Mouse (Mus musculus) lung, postnatal 14 days (tissue): ENCODE measurements at regions not wholly inside any gene's neighbourhood (a gene's known extent, or its start where the extent isn't known, plus 50 kb on each side); places are given as distances from the start of the nearest gene placed in this dataset.

Experiments
- DNase-seq: peaks from one replicate; pipeline ENCODE4 v3.0.0; 2021

DNA sequence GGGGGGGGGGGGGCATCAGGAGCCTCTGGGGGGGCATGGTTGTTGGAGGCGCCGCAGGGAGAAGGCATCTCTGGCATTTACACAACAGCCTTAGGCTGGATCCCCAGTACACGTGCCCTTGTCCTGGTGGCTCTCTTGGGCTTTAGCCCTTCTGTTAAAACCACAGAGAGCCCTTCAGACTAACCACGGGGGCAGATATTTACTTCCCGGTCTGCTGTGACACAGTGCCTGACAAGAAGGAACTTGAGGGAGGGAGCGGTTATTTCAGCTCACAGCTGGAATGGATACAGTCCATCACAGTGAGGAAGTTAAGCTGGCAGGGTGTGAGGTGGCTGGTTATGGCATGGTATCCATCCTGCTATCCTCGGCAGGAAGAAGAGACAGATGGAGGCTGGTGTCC is 71.0 kb upstream of the Gm11733 start:
- DNase-seq: peak; percentile 15

DNA sequence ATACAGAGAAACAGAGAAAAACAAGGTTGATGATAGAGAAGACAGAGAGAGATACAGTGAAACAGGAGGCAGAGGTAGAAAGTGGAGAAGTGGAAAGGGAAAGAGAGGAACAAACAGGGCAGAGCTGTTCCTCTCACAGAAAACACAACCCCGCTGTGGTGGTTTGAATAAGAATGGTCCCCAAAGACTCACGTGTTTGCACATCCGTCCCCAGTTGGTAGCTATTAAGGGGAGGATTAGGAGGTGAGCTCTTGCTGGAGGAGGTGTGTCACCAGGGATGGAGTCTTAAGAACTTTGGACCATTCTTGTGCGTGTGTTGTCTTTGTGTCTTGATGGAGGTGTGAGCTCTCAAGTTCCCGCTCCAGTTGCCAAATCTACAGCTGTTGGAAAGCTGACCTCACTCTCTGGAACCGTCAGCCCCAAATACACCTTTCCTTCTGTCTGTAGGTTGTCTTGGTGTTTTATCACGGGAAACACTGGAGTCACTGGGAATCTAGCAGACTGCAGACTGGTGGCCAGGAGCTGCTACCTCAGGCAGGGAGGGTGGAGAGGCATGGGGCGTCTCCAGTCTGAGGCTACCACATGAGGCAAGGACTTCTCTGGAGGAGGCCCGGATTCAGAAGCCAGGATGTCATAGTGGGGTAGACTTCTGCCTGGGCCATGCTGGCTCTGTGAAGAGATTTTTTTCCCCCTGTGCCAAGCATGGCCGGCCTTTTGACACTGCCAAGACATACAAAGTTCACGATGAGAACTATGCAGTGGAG is 70.0 kb upstream of the Gm11733 start:
- DNase-seq: no peak

DNA sequence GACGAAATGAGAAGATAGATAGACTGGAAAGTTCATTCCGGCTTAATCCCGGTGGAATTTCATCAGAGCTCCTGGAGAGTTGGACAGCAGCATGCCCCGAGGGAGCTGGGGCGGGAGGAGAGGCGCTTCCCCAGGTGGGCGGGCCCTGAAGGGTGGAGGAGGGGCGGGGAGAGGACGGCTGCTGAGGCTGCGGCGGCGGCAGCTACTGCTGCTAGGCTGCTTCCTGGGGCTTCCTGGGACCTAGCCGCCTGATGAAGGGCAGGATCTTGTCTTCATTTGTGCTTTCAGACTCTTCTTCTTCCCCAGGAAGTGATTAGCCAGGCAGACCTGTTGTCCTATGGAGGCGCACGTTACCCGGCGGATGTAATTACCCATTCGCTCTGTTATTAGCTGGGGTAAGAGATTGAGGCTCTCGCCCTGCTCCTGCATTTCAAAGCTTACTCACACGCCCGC is 69.3 kb upstream of the Gm11733 start:
- DNase-seq: peak; percentile 64

DNA sequence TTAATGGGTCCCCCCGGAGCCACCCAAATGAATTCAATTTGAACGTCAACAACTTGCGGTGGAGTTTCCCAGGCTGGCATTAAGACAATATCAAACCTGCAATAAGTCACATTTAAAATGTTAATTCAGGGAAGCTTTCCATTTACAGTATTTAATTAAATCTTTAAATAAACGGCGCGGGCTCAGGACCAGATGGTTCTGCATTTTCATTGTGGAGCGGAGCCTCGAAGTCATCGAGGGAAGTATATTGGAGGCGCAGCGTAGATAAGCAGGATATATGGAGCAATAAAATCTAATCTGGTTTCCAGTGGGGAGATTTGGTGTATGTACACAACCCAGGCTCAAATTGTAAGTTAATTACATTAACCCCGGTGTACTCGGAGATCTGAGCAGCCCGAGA is 68.7 kb upstream of the Gm11733 start:
- DNase-seq: no peak

DNA sequence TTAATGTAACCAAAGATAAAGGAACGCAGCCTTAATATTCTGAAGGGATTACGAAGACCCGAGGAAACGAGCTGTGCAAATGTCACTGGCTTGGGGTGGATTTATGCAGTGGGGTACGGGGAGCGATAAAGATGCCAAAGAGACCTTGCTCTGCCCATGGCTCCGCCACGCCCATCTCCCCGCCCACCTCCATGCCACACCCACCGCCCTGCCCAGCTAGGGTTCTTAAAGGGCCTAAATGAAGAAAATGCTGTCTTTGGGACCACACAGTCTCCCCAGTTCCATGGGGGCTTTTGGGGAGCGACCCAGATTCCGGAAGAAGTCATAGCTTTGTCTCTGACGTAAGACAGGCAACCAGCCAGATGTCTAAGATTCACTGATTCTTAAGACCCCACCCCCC is 68.2 kb upstream of the Gm11733 start:
- DNase-seq: no peak

DNA sequence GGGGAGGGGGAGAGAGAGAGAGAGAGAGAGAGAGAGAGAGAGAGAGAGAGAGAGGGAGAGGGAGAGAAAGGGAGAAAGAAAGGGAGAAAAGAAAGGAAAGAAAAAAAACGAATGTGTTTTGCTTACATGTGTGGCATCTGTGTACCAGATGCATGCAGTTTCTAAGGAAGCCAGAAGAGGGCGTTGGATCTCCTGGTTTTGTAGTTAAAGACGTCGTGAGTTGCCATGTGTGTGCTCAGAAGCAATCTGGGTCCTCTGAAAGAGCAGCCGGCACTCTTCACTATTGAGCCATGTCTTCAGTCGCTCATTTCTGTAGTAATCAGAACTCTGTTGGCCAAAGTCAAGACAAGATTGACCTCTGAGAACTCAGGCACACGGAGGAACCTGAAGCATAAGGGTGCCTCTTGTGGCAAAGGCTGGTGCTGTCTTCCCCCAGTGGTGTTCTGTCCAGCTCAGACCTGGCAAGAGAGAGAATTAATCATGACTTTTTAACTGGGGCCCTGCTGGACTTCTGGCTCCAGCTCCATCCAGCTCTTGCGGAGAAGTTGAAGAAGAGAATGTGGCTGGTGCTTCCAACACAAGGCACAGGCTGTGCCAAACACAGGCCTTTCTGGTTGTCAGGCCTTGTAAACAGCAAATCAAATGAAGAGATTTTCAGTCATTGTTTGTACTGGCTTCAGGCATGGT is 67.0 kb upstream of the Gm11733 start:
- no peak for DNase-seq

DNA sequence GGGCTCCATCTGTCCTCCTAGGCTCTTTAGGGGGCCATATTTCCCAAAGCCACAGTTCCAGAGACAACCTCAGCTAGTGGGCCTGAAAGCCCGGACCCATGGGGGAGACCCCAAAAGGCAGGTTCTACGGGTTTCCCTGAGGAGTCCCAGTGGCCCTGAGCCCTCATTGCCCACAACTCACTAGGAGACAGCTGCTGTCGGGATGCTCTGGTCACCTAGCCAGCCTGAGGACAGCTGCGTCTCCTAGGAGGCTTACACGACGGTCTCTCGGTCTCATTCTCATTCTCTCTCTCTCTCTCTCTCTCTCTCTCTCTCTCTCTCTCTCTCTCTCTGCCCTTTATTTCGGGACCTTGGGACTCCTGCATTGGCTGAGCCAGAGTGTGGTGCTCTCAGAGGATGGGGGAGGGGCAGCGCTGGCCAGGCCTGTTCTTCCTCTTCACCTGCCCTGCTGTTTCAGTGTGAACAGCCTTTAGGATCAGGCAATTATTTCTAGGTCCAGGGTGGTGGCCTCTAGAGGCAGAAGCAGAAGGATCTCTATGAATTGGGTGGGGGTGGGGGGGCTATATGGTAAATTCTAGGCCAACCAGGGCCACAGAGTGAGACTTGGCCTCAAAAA is 66.1 kb upstream of the Gm11733 start:
- DNase-seq: no peak

DNA sequence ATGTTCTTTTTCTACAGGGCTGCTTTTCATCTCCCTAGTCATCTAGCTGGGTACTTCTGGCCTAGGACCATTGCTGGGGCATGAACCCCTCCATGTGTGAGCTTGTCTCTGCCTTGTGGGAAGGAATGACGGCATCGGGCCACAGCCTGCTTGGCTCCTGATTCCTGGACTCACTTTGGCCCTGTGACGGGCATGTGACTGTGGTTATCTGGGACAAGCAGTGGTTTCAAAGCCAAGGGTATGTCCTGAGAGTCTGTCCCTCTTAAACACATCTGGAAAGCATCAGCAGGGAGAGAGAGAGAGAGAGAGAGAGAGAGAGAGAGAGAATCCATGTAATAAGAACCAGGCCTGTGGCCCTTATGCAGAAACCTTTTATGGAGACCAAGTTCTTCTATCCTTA is 65.2 kb upstream of the Gm11733 start:
- no peak for DNase-seq

DNA sequence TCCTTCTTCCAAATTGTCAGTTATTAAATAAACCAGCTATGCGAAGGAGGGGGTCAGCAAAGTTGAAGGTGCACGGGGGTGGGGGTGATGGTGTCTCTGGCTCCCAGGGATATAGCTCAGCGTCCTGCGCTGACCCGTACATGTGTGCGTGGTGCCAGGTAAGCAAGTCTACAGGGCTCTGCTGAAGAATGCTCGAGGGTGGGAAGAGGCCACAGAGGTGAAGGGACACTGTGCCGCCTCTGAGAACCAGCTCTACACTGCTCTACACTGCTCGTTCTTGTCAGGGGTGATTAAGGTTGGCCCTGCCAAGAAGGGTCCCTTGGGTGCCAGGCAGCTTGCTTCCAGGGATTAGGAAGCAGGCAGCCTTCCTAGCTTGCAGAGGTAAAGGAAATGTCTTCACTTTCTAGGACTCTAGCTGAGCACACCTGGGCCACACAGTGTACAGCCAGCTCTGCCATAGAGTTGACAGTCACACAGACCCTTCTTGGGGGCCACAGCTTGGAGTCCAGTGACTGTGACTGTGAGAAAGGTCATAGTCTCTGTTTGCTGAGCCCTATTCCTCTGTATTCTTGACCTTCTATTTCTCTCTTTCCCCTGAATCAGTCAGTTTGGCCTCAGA is 64.7 kb upstream of the Gm11733 start:
- no peak for DNase-seq

DNA sequence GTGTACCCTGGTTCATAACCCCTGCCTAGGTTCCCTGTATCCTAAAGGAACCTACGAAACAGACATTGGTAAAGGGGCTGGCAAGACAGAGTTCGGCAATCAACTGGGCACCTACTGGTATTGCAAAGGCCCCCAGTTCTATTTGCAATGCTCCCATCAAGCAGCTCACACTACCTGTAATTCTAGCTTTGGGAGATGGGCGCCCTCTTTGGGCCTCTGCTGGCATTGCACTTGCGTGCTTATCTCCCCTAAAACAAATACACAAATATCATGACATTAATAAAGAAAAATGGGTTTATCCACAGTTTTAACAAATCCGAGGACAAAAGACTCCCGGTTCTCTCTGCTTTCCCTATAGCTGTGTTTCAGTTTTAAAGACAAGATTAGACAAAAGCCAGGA is 61.5 kb upstream of the Gm11733 start:
- no peak for DNase-seq

DNA sequence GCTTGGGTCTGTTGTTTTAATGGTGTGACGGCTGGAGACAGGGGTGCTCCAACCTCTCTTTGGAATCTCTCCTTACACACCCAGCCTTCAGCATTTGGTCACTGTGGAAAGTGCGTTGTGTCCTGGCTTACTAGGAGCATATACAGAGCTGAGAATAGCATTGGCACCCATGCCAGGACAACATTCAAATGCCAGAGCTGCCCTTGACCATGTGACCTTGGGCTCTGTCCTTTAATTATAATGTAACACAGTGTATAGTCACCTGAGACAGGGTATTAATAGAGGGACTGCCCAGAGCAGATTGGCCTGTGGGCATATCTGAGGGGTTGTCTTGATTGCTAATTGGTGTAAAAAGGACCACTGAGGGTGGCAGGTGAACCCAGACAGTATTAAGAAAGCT is 60.7 kb upstream of the Gm11733 start:
- DNase-seq: no peak

DNA sequence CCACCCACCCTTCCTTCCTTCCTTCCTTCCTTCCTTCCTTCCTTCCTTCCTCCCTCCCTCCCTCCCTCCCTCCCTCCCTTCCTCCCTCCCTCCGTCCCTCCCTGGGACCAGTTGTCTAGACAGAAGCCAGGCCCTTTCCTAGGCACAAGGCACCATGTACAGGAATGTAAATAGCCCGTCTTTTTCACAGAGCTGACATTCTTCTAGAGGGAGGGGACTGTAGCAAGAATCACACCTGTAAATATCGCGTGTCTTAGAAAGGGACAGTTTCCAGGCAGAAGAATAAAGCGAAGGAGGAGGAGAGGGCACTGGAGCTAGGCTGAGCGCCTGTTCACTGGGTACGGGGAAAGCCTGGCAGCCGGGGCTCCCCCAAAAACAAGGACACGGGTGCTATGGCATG is 58.7 kb upstream of the Gm11733 start:
- DNase-seq: no peak

DNA sequence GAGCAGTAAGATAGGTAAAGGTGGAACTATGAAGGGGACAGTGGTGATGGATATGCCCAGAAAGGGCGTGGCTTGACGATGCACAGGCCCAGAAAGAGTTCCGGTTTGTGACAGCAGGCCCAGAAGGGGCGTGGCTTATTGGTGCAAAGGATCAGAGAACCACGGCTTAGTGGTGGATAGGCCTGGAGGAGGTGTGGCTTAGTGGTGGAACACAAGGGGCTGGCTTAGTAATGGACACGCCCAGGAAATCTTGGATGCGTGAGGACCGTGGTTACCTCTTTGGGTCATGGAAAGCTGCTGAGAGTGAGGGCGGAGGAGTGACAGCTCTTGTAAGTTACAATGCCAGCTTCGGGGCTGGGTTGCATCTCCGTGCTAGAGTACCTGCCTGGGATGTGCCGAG is 58.2 kb upstream of the Gm11733 start:
- DNase-seq: no peak

DNA sequence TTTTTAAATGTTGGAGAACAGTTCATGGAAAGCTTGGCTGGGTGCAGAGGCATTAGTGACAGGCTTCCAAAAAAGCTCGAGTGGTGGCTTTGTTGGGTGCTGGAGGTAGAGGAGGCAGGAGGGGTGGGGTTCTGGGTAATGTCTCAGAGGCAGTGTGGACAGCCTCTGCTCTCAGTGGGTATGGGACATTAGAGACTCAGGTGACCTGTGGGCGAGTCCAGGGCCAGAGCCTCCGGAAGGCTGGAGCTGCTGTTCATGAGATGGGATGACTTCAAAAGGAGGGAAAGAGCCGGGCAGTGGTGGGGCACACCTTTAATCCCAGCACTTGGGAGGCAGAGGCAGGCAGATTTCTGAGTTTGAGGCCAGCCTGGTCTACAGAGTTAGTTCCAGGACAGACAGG is 57.5 kb upstream of the Gm11733 start:
- no peak for DNase-seq

DNA sequence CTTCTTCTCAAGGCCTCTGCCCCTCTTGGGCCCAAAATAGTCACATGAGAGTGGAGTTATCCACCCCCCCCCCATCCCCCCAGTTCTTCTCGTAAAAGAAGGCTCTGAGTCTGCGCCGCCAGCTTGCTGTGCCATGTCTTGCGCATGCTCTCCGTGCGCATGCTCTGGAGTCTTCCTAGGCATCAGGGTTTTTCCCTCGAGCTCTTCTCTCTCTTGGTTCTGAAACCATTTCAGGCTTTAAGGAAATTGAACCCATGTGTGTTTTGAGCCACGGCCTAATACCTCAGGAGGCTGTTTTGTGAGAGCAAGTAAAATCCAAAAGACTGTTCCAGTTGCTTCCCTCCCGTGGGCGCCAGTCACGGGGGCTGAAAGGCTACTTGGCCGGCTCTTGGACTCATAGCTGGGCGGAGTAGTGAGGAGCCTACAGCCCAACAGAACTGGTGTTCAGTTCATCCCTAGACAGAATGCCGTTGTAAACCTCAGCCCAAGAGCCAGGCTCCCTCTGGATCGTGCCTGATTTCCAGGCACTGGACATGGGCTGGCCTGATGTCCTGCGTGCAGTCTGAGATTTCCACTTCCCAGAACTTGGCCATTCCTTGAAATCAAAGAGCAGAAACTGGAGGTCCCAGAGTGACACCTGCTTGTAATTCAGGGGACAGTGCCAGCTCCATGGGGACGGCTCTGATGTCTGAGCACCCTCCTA is 56.2 kb upstream of the Gm11733 start:
- no peak for DNase-seq

DNA sequence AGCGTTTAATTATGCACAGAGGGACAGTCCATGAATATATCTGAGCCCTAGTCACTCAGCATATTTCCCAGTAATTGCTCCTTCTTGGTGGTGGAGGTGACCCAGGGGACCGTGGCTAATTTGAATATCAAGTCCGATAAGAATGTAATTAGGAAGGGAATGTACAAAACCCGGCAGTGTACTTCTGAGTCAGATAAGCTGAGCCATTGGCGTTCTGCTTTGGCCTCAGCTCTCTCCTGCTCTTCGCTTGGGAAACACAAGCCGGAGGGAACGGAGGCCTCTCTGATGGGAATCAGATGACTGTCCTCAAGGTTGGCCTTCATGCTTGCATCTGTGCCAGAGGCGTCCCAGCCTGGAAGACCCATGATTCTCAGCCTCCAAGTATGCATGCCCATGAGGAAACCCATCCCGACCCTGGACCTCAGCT is 54.8 kb upstream of the Gm11733 start:
- DNase-seq: no peak

DNA sequence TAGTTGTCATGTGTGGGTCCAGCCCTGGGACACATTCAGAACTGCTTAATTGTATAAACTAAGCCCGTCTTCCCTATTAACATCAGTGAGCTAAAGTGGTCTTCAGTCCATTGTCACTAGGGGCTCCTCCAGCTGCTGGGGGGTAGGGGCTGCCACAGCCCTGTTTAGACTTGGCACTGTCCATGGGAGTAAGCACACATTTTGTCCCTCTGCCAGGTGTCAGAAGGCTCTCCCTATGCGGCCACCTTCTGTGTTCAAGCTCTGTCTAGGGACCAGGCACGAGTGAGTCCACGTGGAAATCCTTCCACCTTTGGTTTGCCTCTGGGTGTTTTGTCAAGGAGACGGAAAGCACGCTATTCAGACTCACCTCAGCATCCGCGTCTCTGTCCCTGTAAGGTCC is 54.3 kb upstream of the Gm11733 start:
- DNase-seq: no peak

DNA sequence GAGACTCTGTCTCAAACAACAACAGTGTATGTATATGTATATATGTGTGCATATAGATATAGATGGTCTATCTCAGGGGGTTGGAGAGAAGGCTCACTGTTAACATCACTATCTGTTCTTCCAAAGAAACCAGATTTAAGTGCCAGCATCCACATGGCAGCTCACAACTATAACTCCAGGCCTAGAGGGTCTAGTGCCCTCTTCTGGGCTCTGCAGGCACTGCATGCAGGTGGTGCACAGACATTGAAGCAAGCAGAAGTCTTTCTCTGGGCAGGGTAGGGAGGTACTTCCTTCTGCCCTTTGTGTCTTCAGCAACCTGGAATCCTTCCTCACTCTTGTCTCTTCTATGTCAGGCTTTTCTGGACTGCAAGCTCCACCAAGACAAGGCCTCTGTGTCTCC is 50.1 kb upstream of the Gm11733 start:
- DNase-seq: peak; percentile 5
